Mouse (Mus musculus): ENCODE measurements around the gene Brpf3. TPM values are rescaled to one million over a fixed set of nuclear protein-coding genes. Genes with fewer than 3 reads are reported as not detected.

Gene Brpf3
- total and polyA plus RNA-seq, 2 experiments = 4.4 to 18.9 TPM

- WGBS = under 1% methylated on average over 15 of the region's 15 CpGs
- H3K4me1 ChIP-seq (ENCODE audit: control insufficient read depth, insufficient read depth, low read length) = peaks cover 3% of the 10 kb centered on the region
- H3K36me3 ChIP-seq (ENCODE audit: control insufficient read depth, insufficient read depth, low read length) = no peaks in the 10 kb centered on the region
- H3K4me3 ChIP-seq (ENCODE audit: insufficient read depth, low read depth, low read length) = peak overlapping the region; percentile 96
- peak overlapping the region; percentile 99 for H3K9ac ChIP-seq (ENCODE audit: low read depth, low read length)
- DNase-seq (ENCODE audit: extremely low read depth, low read depth, low spot score) = peak; percentile 70
- peaks cover 14% of the 10 kb centered on the region; the same call in 1 of the 2 replicates for H3K79me2 ChIP-seq (ENCODE audit: control insufficient read depth, insufficient read depth, low read length)
- H3K27ac ChIP-seq (replicated peaks; ENCODE audit: insufficient read depth, low read depth, low read length) = peak overlapping the region; percentile 68
- TF ChIP-seq CTCF (IDR thresholded peaks at IDR 0.05; ENCODE audit: low read depth, low read length) (no peak), POLR2A (IDR thresholded peaks at IDR 0.05; ENCODE audit: extremely low read depth, insufficient read depth, low read length) (no peak)
- H3K27me3 ChIP-seq (ENCODE audit: control insufficient read depth, insufficient read depth, low read length) = no peaks in the 10 kb centered on the region
Measured at GRCm38 (mm10) chr17:28800281-28800670, 614 bp upstream of the Brpf3 start.

- WGBS = 2% methylated on average over 36 of the region's 42 CpGs
- Histone ChIP-seq H3K27ac (replicated peaks; ENCODE audit: insufficient read depth, low read depth, low read length) (peak overlapping the region; percentile 68), H3K27me3 (ENCODE audit: control insufficient read depth, insufficient read depth, low read length) (no peaks in the 10 kb centered on the region), H3K36me3 (ENCODE audit: control insufficient read depth, insufficient read depth, low read length) (no peaks in the 10 kb centered on the region), H3K4me1 (ENCODE audit: control insufficient read depth, insufficient read depth, low read length) (peaks cover 3% of the 10 kb centered on the region), H3K9ac (ENCODE audit: low read depth, low read length) (peak overlapping the region; percentile 99), H3K4me3 (ENCODE audit: insufficient read depth, low read depth, low read length) (peak overlapping the region; percentile 96), H3K79me2 (ENCODE audit: control insufficient read depth, insufficient read depth, low read length) (peaks cover 14% of the 10 kb centered on the region; the same call in 1 of the 2 replicates)
- TF ChIP-seq CTCF (IDR thresholded peaks at IDR 0.05; ENCODE audit: low read depth, low read length) (no peak), POLR2A (IDR thresholded peaks at IDR 0.05; ENCODE audit: extremely low read depth, insufficient read depth, low read length) (peak; percentile 95)
- DNase-seq (ENCODE audit: extremely low read depth, low read depth, low spot score) = peak; percentile 85
Measured at GRCm38 (mm10) chr17:28801474-28802005, 650 bp downstream of the Brpf3 start.

- Histone ChIP-seq H3K79me2 (ENCODE audit: control insufficient read depth, insufficient read depth, low read length) (peaks cover 14% of the 10 kb centered on the region; the same call in 1 of the 2 replicates), H3K27me3 (ENCODE audit: control insufficient read depth, insufficient read depth, low read length) (no peaks in the 10 kb centered on the region), H3K4me3 (ENCODE audit: insufficient read depth, low read depth, low read length) (peak overlapping the region; percentile 96), H3K9ac (ENCODE audit: low read depth, low read length) (peak overlapping the region; percentile 73), H3K36me3 (ENCODE audit: control insufficient read depth, insufficient read depth, low read length) (no peaks in the 10 kb centered on the region), H3K4me1 (ENCODE audit: control insufficient read depth, insufficient read depth, low read length) (peaks cover 3% of the 10 kb centered on the region), H3K27ac (replicated peaks; ENCODE audit: insufficient read depth, low read depth, low read length) (peak overlapping the region; percentile 38; the same call in 1 of the 2 replicates)
- WGBS = 2% methylated on average over 18 of the region's 18 CpGs
- DNase-seq (ENCODE audit: extremely low read depth, low read depth, low spot score) = peak; percentile 17
- TF ChIP-seq CTCF (IDR thresholded peaks at IDR 0.05; ENCODE audit: low read depth, low read length) = no peak
- no peak for TF ChIP-seq POLR2A (IDR thresholded peaks at IDR 0.05; ENCODE audit: extremely low read depth, insufficient read depth, low read length)
Measured at GRCm38 (mm10) chr17:28802006-28802481, 1.2 kb downstream of the Brpf3 start.

- 81% methylated on average over 1 of the region's 1 CpGs for WGBS
- Histone ChIP-seq H3K27ac (replicated peaks; ENCODE audit: insufficient read depth, low read depth, low read length) (no peak overlapping the region), H3K4me3 (ENCODE audit: insufficient read depth, low read depth, low read length) (no peak overlapping the region), H3K4me1 (ENCODE audit: control insufficient read depth, insufficient read depth, low read length) (peaks cover 6% of the 10 kb centered on the region), H3K79me2 (ENCODE audit: control insufficient read depth, insufficient read depth, low read length) (peaks cover 14% of the 10 kb centered on the region; the same call in 1 of the 2 replicates), H3K9ac (ENCODE audit: low read depth, low read length) (no peak overlapping the region), H3K36me3 (ENCODE audit: control insufficient read depth, insufficient read depth, low read length) (0 out of 2 replicates have a peak, but pooled peaks cover 1% of the 10 kb centered on the region), H3K27me3 (ENCODE audit: control insufficient read depth, insufficient read depth, low read length) (no peaks in the 10 kb centered on the region)
- TF ChIP-seq POLR2A (IDR thresholded peaks at IDR 0.05; ENCODE audit: extremely low read depth, insufficient read depth, low read length) (no peak), CTCF (IDR thresholded peaks at IDR 0.05; ENCODE audit: low read depth, low read length) (no peak)
- DNase-seq (ENCODE audit: extremely low read depth, low read depth, low spot score) = no peak
Measured at GRCm38 (mm10) chr17:28803316-28803715, 2.4 kb downstream of the Brpf3 start.

- Histone ChIP-seq H3K36me3 (ENCODE audit: control insufficient read depth, insufficient read depth, low read length) (0 out of 2 replicates have a peak, but pooled peaks cover 1% of the 10 kb centered on the region), H3K27ac (replicated peaks; ENCODE audit: insufficient read depth, low read depth, low read length) (no peak overlapping the region), H3K4me3 (ENCODE audit: insufficient read depth, low read depth, low read length) (no peak overlapping the region), H3K9ac (ENCODE audit: low read depth, low read length) (no peak overlapping the region), H3K27me3 (ENCODE audit: control insufficient read depth, insufficient read depth, low read length) (no peaks in the 10 kb centered on the region), H3K79me2 (ENCODE audit: control insufficient read depth, insufficient read depth, low read length) (peaks cover 14% of the 10 kb centered on the region; the same call in 1 of the 2 replicates), H3K4me1 (ENCODE audit: control insufficient read depth, insufficient read depth, low read length) (peaks cover 13% of the 10 kb centered on the region)
- WGBS = 89% methylated on average over 6 of the region's 6 CpGs
- TF ChIP-seq CTCF (IDR thresholded peaks at IDR 0.05; ENCODE audit: low read depth, low read length) (no peak), POLR2A (IDR thresholded peaks at IDR 0.05; ENCODE audit: extremely low read depth, insufficient read depth, low read length) (no peak)
- DNase-seq (ENCODE audit: extremely low read depth, low read depth, low spot score) = no peak
Measured at GRCm38 (mm10) chr17:28804973-28805372, 4.1 kb downstream of the Brpf3 start.

- no peak for DNase-seq (ENCODE audit: extremely low read depth, low read depth, low spot score)
- 97% methylated on average over 19 of the region's 19 CpGs for WGBS
- TF ChIP-seq CTCF (IDR thresholded peaks at IDR 0.05; ENCODE audit: low read depth, low read length) (no peak), POLR2A (IDR thresholded peaks at IDR 0.05; ENCODE audit: extremely low read depth, insufficient read depth, low read length) (no peak)
- H3K9ac ChIP-seq (ENCODE audit: low read depth, low read length) = no peak overlapping the region
- H3K36me3 ChIP-seq (ENCODE audit: control insufficient read depth, insufficient read depth, low read length) = 0 out of 2 replicates have a peak, but pooled peaks cover 3% of the 10 kb centered on the region
- peaks cover 13% of the 10 kb centered on the region; the same call in 1 of the 2 replicates for H3K79me2 ChIP-seq (ENCODE audit: control insufficient read depth, insufficient read depth, low read length)
- no peaks in the 10 kb centered on the region for H3K27me3 ChIP-seq (ENCODE audit: control insufficient read depth, insufficient read depth, low read length)
- no peak overlapping the region for H3K4me3 ChIP-seq (ENCODE audit: insufficient read depth, low read depth, low read length)
- H3K27ac ChIP-seq (replicated peaks; ENCODE audit: insufficient read depth, low read depth, low read length) = no peak overlapping the region
- H3K4me1 ChIP-seq (ENCODE audit: control insufficient read depth, insufficient read depth, low read length) = peaks cover 13% of the 10 kb centered on the region
Measured at GRCm38 (mm10) chr17:28806770-28807169, 5.9 kb downstream of the Brpf3 start.

Data from liver, adult 2 months (tissue).